Comparison of ENCODE assay signal across 8 mouse cellular contexts in the genomic region with DNA sequence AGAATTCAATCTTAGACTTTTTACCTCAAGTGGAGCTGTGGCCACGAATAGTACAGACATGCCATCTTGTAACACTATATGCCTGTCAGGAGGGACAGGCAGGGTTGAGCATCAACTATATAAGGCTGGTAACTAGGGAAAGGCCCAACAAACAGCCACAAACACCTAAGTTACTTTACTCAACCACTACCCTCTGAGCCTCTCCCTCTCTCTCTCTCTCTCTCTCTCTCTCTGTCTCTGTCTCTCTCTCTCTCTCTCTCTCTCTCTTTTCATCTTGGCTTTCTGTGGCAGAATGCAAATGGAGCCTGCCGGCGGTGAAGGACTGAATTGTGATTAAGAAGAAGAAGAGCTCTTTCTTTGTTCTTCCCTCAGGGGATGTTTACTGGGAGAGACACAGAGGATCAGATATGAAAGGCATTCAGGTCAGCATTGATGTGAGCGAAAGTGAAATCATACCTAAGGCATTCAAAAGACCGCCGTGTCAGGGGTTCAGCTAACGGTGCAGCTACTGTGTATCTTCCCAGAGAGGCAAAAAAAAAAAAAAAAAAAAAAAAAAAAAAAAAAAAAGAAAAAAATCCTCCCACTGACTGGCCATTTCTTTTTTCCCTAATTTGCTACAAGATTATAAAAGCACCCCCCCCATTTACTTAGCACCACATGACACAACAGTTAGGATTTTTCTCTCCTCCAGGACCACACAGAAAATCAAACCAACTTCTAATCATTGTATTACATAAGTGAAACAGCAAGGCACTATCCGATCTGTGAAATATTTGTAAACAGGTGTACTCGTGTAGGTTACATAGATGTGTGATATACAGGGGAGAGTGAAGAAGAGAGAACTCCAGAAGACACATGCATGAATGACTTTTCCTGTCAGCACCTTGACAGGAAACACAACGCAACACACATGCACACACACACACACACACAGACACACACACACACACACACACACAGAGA. TPM values are rescaled to one million over a fixed set of nuclear protein-coding genes. Genes with fewer than 3 reads are reported as not detected.
DNase-seq lines count a peak whose midpoint lies in the region; ATAC-seq and TF ChIP-seq lines count a peak whose summit lies in the region.
"Had no signal": no experiment of that assay in that cellular context is flagged by ENCODE, and none has a peak within 500 bp of the region (broad histone marks: within the 10 kb centered on the region; RNA-seq: fewer than 3 reads in every experiment).

No protein-coding gene starts in this region.

- H3K4me3 ChIP-seq in lung, postnatal 0 days (ENCODE audit: low read depth, low read length), result no peak overlapping the region
- H3K4me3 ChIP-seq in forebrain, embryonic 12.5 days (replicated peaks), result peak overlapping the region; percentile 7; the same call in 1 of the 2 replicates
- no peak overlapping the region for H3K4me3 ChIP-seq in liver, embryonic 13.5 days (replicated peaks)
- H3K4me3 ChIP-seq in stomach, postnatal 0 days (ENCODE audit: low read depth, low read length), result no peak overlapping the region; the same call in 1 of the 2 replicates

- no peak for TF ChIP-seq CTCF in lung, postnatal 0 days (IDR thresholded peaks at IDR 0.05)
- TF ChIP-seq CTCF in stomach, postnatal 0 days (IDR thresholded peaks at IDR 0.05; ENCODE audit: low read depth), result no peak

- DNase-seq in lung, postnatal 0 days (ENCODE audit: low spot score), result no peak
- no peak for DNase-seq in lung, postnatal 10 days
- DNase-seq in liver, embryonic 13.5 days, result no peak
- DNase-seq in stomach, postnatal 0 days (ENCODE audit: low spot score), result no peak
- no peak for DNase-seq in adipocyte (ENCODE audit: low spot score)
- no peak for DNase-seq in left cerebral cortex, postnatal 14 days (ENCODE audit: low spot score in 2 of 2)
- DNase-seq: gastrocnemius, postnatal 14 days had no signal

- intact Hi-C loops in left cerebral cortex, postnatal 14 days (cut with DNase I), result no loop called here

- no peaks in the 10 kb centered on the region for H3K36me3 ChIP-seq in lung, postnatal 0 days (ENCODE audit: insufficient read depth, low read length)
- H3K36me3 ChIP-seq in forebrain, embryonic 12.5 days (replicated peaks), result no peaks in the 10 kb centered on the region
- H3K36me3 ChIP-seq in liver, embryonic 13.5 days, result peaks cover 20% of the 10 kb centered on the region
- H3K36me3 ChIP-seq in stomach, postnatal 0 days (ENCODE audit: control insufficient read depth, insufficient read depth, low read length), result no peaks in the 10 kb centered on the region

- H3K9ac ChIP-seq in lung, postnatal 0 days (replicated peaks; ENCODE audit: low read depth), result no peak overlapping the region
- H3K9ac ChIP-seq in forebrain, embryonic 12.5 days, result peak overlapping the region; percentile 22; the same call in 1 of the 2 replicates
- H3K9ac ChIP-seq in liver, embryonic 13.5 days, result 0 out of 2 replicates have a peak overlapping the region, but pooled peaks have one; percentile 23
- no peak overlapping the region for H3K9ac ChIP-seq in stomach, postnatal 0 days (ENCODE audit: low read length)

- ATAC-seq in lung, postnatal 0 days, result no peak
- 0 out of 2 replicates have a peak, but pooled peaks have one; percentile 22 for ATAC-seq in forebrain, embryonic 12.5 days (ENCODE audit: low FRiP score)
- no peak for ATAC-seq in liver, embryonic 13.5 days (ENCODE audit: low read depth)
- ATAC-seq in stomach, postnatal 0 days (ENCODE audit: low FRiP score, low TSS enrichment), result no peak

- H3K9me3 ChIP-seq in lung, postnatal 0 days (ENCODE audit: low read length), result no peaks in the 10 kb centered on the region
- H3K9me3 ChIP-seq in forebrain, embryonic 12.5 days, result no peaks in the 10 kb centered on the region
- no peaks in the 10 kb centered on the region for H3K9me3 ChIP-seq in liver, embryonic 13.5 days (replicated peaks)
- no peaks in the 10 kb centered on the region for H3K9me3 ChIP-seq in stomach, postnatal 0 days (ENCODE audit: control insufficient read depth, low read length)

- TF ChIP-seq EP300 in lung, postnatal 0 days (IDR thresholded peaks at IDR 0.05), result no peak
- no peak for TF ChIP-seq EP300 in stomach, postnatal 0 days (optimal IDR thresholded peaks at IDR 0.05)

- WGBS in lung, postnatal 0 days, result 24% methylated on average over 10 of the region's 10 CpGs
- WGBS in forebrain, embryonic 12.5 days, result 20% methylated on average over 10 of the region's 10 CpGs
- 50% methylated on average over 10 of the region's 10 CpGs for WGBS in liver, embryonic 13.5 days (ENCODE audit: insufficient replicate concordance)
- WGBS in stomach, postnatal 0 days, result 39% methylated on average over 10 of the region's 10 CpGs

- H3K27me3 ChIP-seq in lung, postnatal 0 days (replicated peaks; ENCODE audit: insufficient read depth, low read length), result no peaks in the 10 kb centered on the region
- H3K27me3 ChIP-seq in forebrain, embryonic 12.5 days, result no peaks in the 10 kb centered on the region
- H3K27me3 ChIP-seq in liver, embryonic 13.5 days, result 0 out of 2 replicates have a peak, but pooled peaks cover 3% of the 10 kb centered on the region
- H3K27me3 ChIP-seq in stomach, postnatal 0 days (ENCODE audit: control insufficient read depth, insufficient read depth, low read length), result 0 out of 2 replicates have a peak, but pooled peaks cover 3% of the 10 kb centered on the region

- H3K27ac ChIP-seq in lung, postnatal 0 days (ENCODE audit: low read length), result peak overlapping the region; percentile 4; the same call in 1 of the 2 replicates
- peak overlapping the region; percentile 76 for H3K27ac ChIP-seq in forebrain, embryonic 12.5 days
- H3K27ac ChIP-seq in liver, embryonic 13.5 days, result peak overlapping the region; percentile 36; the same call in 1 of the 2 replicates
- 0 out of 2 replicates have a peak overlapping the region, but pooled peaks have one; percentile 35 for H3K27ac ChIP-seq in stomach, postnatal 0 days (replicated peaks)

- no peaks in the 10 kb centered on the region for H3K4me1 ChIP-seq in lung, postnatal 0 days (ENCODE audit: insufficient read depth, low read depth, low read length)
- peaks cover 88% of the 10 kb centered on the region for H3K4me1 ChIP-seq in forebrain, embryonic 12.5 days
- peaks cover 93% of the 10 kb centered on the region for H3K4me1 ChIP-seq in liver, embryonic 13.5 days (replicated peaks)
- no peaks in the 10 kb centered on the region for H3K4me1 ChIP-seq in stomach, postnatal 0 days (replicated peaks; ENCODE audit: control insufficient read depth, insufficient read depth)

- peak overlapping the region; percentile 35 for H3K4me2 ChIP-seq in lung, postnatal 0 days (replicated peaks; ENCODE audit: low read depth, low read length)
- H3K4me2 ChIP-seq in forebrain, embryonic 12.5 days, result peak overlapping the region; percentile 69
- no peak overlapping the region for H3K4me2 ChIP-seq in liver, embryonic 13.5 days
- peak overlapping the region; percentile 29 for H3K4me2 ChIP-seq in stomach, postnatal 0 days (replicated peaks; ENCODE audit: low read depth)

RNA-seq across cellular contexts. Expression of gene Zeb2, which starts 13.9 kb away (rescaled TPM):
- polyA plus RNA-seq in lung, postnatal 0 days (2015; fragmentation: Nextera tagmentation; extraction: Ambion mirVana), result 36.4 and 44.9 TPM in 2 replicates
- polyA plus RNA-seq in forebrain, embryonic 12.5 days (2016; fragmentation: Nextera tagmentation; extraction: Ambion mirVana), result 63.3 and 74.3 TPM in 2 replicates
- 10.1 and 14.1 TPM in 2 replicates for polyA plus RNA-seq in liver, embryonic 13.5 days (2015; fragmentation: Nextera tagmentation; extraction: Ambion mirVana)
- 13.5 and 14.4 TPM in 2 replicates for polyA plus RNA-seq in stomach, postnatal 0 days (2015; fragmentation: Nextera tagmentation; extraction: Ambion mirVana)
- total RNA-seq in left cerebral cortex, postnatal 14 days (2021), result 100 to 1,000 TPM; 199 to 209 TPM

Comparison
In these comparisons a context has a peak if more than half of its experiments do, and no peak if none do; other contexts are left out.
1. H3K27ac ChIP-seq: peak in every context shown above with its lines; median percentile 76 in forebrain, embryonic 12.5 days; 36 in liver, embryonic 13.5 days; 35 in stomach, postnatal 0 days; 4 in lung, postnatal 0 days.
2. H3K9ac ChIP-seq: peak in forebrain, embryonic 12.5 days (single experiment) and liver, embryonic 13.5 days (single experiment); none in lung, postnatal 0 days (single experiment) and stomach, postnatal 0 days (single experiment).